Mouse (Mus musculus) forebrain, embryonic 11.5 days (tissue): Measurements from ENCODE around the gene Pea15a. TPM values are rescaled to one million over a fixed set of nuclear protein-coding genes. Genes with fewer than 3 reads are reported as not detected.

ENCODE experiments used
- ATAC-seq: fragments of 200-750 bp; cut with Nextera tagmentation; replicated peaks from 2 replicates; pipeline ENCODE4 v1.8.0; 2017; ENCODE audit warnings: moderate TSS enrichment; ENCODE audit not compliant: low FRiP score
- DNase-seq: peaks from one replicate; pipeline ENCODE4 v3.0.0-alpha.2; 2017; ENCODE audit warnings: low spot score
- H3K27ac ChIP-seq: fragments of 300-500 bp; sonication (generic); 2 replicates; pipeline ENCODE4 v1.5.1; 2014; ENCODE audit warnings: low read depth, low read length
- H3K27me3 ChIP-seq: fragments of 300-500 bp; sonication (generic); 2 replicates; pipeline ENCODE4 v1.6.1; 2014; ENCODE audit warnings: mild to moderate bottlenecking, low read length, mixed read lengths; ENCODE audit not compliant: control insufficient read depth, insufficient read depth
- H3K36me3 ChIP-seq: fragments of 300-500 bp; sonication (generic); 2 replicates; pipeline ENCODE4 v1.6.1; 2014; ENCODE audit warnings: mild to moderate bottlenecking, low read length, moderate library complexity, mixed read lengths; ENCODE audit not compliant: control insufficient read depth, insufficient read depth
- H3K4me1 ChIP-seq: fragments of 300-500 bp; sonication (generic); replicated peaks from 2 replicates; pipeline ENCODE4 v1.6.1; 2014; ENCODE audit warnings: low read length, mixed read lengths; ENCODE audit not compliant: control insufficient read depth, insufficient read depth
- H3K4me2 ChIP-seq: fragments of 300-500 bp; sonication (generic); 2 replicates; pipeline ENCODE4 v1.6.1; 2014; ENCODE audit warnings: low read depth, mild to moderate bottlenecking, low read length, moderate library complexity, mixed read lengths; ENCODE audit not compliant: severe bottlenecking
- H3K4me3 ChIP-seq: fragments of 300-500 bp; sonication (generic); 2 replicates; pipeline ENCODE4 v1.5.1; 2014; ENCODE audit warnings: low read depth, low read length
- H3K9ac ChIP-seq: fragments of 300-500 bp; sonication (generic); 2 replicates; pipeline ENCODE4 v1.6.1; 2014; ENCODE audit warnings: low read length
- H3K9me3 ChIP-seq: fragments of 300-500 bp; sonication (generic); 2 replicates; pipeline ENCODE4 v1.6.1; 2016; ENCODE audit warnings: low read length, mixed read lengths; ENCODE audit not compliant: control insufficient read depth
- WGBS: fragments of 180-500 bp; shearing (Covaris S2); extraction: QIAGEN DNeasy Blood & Tissue Kit; methylation state at CpG from one replicate; pipeline ENCODE4 v1.1.7; 2014; 5-methylcytosine and 5-hydroxymethylcytosine counted together
- polyA plus RNA-seq: library from polyadenylated mRNA; unstranded; fragments of >200 nt; fragmentation: Nextera tagmentation; extraction: Ambion mirVana; gene quantifications from 2 replicates; pipeline ENCODE4 v1.2.1, GENCODE M21; 2014

Pea15a gene
- polyA plus RNA-seq, 1 experiment from 2014 or later: 371 TPM

GRCm38 (mm10) chr1:172192217-172192616, 14.4 kb downstream of the Pea15a start:
- WGBS: 96% methylated on average over 3 of the region's 3 CpGs
- Histone ChIP-seq H3K36me3 (peaks cover 7% of the 10 kb centered on the region; the same call in 1 of the 2 replicates), H3K4me3 (no peak overlapping the region)

GRCm38 (mm10) chr1:172191578-172191977, 15.0 kb downstream of the Pea15a start:
- no peak overlapping the region for H3K4me2 ChIP-seq
- ATAC-seq (no peak), DNase-seq (no peak)
- H3K4me1 ChIP-seq: 0 out of 2 replicates have a peak, but pooled peaks cover 2% of the 10 kb centered on the region
- H3K9me3 ChIP-seq: no peaks in the 10 kb centered on the region
- H3K27me3 ChIP-seq: no peaks in the 10 kb centered on the region
- H3K27ac ChIP-seq: no peak overlapping the region
- peaks cover 10% of the 10 kb centered on the region for H3K36me3 ChIP-seq
- WGBS: 88% methylated on average over 2 of the region's 2 CpGs
- no peak overlapping the region for H3K9ac ChIP-seq
- H3K4me3 ChIP-seq: no peak overlapping the region

More at GRCm38 (mm10) chr1:172192217-172192616, 14.4 kb downstream of the Pea15a start:
- H3K9me3 ChIP-seq: no peaks in the 10 kb centered on the region
- no peaks in the 10 kb centered on the region for H3K27me3 ChIP-seq
- H3K27ac ChIP-seq: no peak overlapping the region
- no peak overlapping the region for H3K4me2 ChIP-seq
- no peak overlapping the region for H3K9ac ChIP-seq
- ATAC-seq (no peak), DNase-seq (no peak)
- 0 out of 2 replicates have a peak, but pooled peaks cover 2% of the 10 kb centered on the region for H3K4me1 ChIP-seq

GRCm38 (mm10) chr1:172188891-172189290, 17.7 kb downstream of the Pea15a start:
- DNase-seq (no peak), ATAC-seq (0 out of 2 replicates have a peak, but pooled peaks have one; percentile 49)
- H3K27me3 ChIP-seq: no peaks in the 10 kb centered on the region
- no peak overlapping the region for H3K9ac ChIP-seq
- H3K9me3 ChIP-seq: no peaks in the 10 kb centered on the region
- H3K4me3 ChIP-seq: no peak overlapping the region
- WGBS: 83% methylated on average over 4 of the region's 4 CpGs
- no peak overlapping the region for H3K27ac ChIP-seq
- H3K4me2 ChIP-seq: no peak overlapping the region
- no peaks in the 10 kb centered on the region for H3K4me1 ChIP-seq
- H3K36me3 ChIP-seq: peaks cover 8% of the 10 kb centered on the region

GRCm38 (mm10) chr1:172186401-172187289, 20.0 kb downstream of the Pea15a start:
- WGBS: 94% methylated on average over 10 of the region's 10 CpGs
- H3K9me3 ChIP-seq: no peaks in the 10 kb centered on the region
- H3K9ac ChIP-seq: no peak overlapping the region
- 0 out of 2 replicates have a peak, but pooled peaks have one; percentile 27 for ATAC-seq
- H3K4me3 ChIP-seq: no peak overlapping the region
- H3K36me3 ChIP-seq: peaks cover 8% of the 10 kb centered on the region
- no peaks in the 10 kb centered on the region for H3K4me1 ChIP-seq
- H3K27me3 ChIP-seq: no peaks in the 10 kb centered on the region
- no peak overlapping the region for H3K4me2 ChIP-seq
- H3K27ac ChIP-seq: no peak overlapping the region
- DNase-seq: no peak

GRCm38 (mm10) chr1:172183915-172184314, 22.7 kb downstream of the Pea15a start:
- Histone ChIP-seq H3K27ac (no peak overlapping the region), H3K4me1 (no peaks in the 10 kb centered on the region), H3K4me2 (no peak overlapping the region), H3K4me3 (no peak overlapping the region), H3K27me3 (no peaks in the 10 kb centered on the region), H3K9ac (no peak overlapping the region), H3K9me3 (no peaks in the 10 kb centered on the region), H3K36me3 (peaks cover 4% of the 10 kb centered on the region)
- no peak for DNase-seq
- no peak for ATAC-seq

GRCm38 (mm10) chr1:172183056-172183455, 23.5 kb downstream of the Pea15a start:
- H3K4me2 ChIP-seq: no peak overlapping the region
- 98% methylated on average over 6 of the region's 6 CpGs for WGBS
- ATAC-seq (no peak), DNase-seq (no peak)
- H3K36me3 ChIP-seq: peaks cover 4% of the 10 kb centered on the region
- H3K4me1 ChIP-seq: no peaks in the 10 kb centered on the region
- no peaks in the 10 kb centered on the region for H3K27me3 ChIP-seq
- no peak overlapping the region for H3K27ac ChIP-seq
- H3K9ac ChIP-seq: no peak overlapping the region
- no peak overlapping the region for H3K4me3 ChIP-seq
- no peaks in the 10 kb centered on the region for H3K9me3 ChIP-seq

- H3K36me3 ChIP-seq: peaks cover under 1% of the 10 kb centered on the region
Measured at GRCm38 (mm10) chr1:172181777-172182176, 24.8 kb downstream of the Pea15a start.

GRCm38 (mm10) chr1:172180881-172181280, 25.7 kb downstream of the Pea15a start:
- DNase-seq (no peak), ATAC-seq (no peak)
- H3K9me3 ChIP-seq: no peaks in the 10 kb centered on the region
- no peaks in the 10 kb centered on the region; the same call in 1 of the 2 replicates for H3K36me3 ChIP-seq
- 89% methylated on average over 4 of the region's 4 CpGs for WGBS
- H3K27ac ChIP-seq: no peak overlapping the region
- no peaks in the 10 kb centered on the region for H3K27me3 ChIP-seq
- no peaks in the 10 kb centered on the region for H3K4me1 ChIP-seq
- H3K4me2 ChIP-seq: no peak overlapping the region
- H3K4me3 ChIP-seq: no peak overlapping the region
- H3K9ac ChIP-seq: no peak overlapping the region

More at GRCm38 (mm10) chr1:172181777-172182176, 24.8 kb downstream of the Pea15a start:
- Histone ChIP-seq H3K4me1 (no peaks in the 10 kb centered on the region), H3K4me2 (no peak overlapping the region), H3K9me3 (no peaks in the 10 kb centered on the region), H3K9ac (no peak overlapping the region), H3K4me3 (no peak overlapping the region), H3K27ac (no peak overlapping the region), H3K27me3 (no peaks in the 10 kb centered on the region)
- WGBS: 91% methylated on average over 3 of the region's 3 CpGs
- DNase-seq: no peak
- no peak for ATAC-seq
